Mouse (Mus musculus): ENCODE data around the gene P2ry2. TPM values are rescaled to one million over a fixed set of nuclear protein-coding genes. Genes with fewer than 3 reads are reported as not detected.

Gene P2ry2
- total RNA-seq (2014; rRNA removed): 4.1 and 5.4 TPM in 2 replicates
- 13.4 and 15.4 TPM in 2 replicates for polyA plus RNA-seq (2012; rRNA removed)

DNA sequence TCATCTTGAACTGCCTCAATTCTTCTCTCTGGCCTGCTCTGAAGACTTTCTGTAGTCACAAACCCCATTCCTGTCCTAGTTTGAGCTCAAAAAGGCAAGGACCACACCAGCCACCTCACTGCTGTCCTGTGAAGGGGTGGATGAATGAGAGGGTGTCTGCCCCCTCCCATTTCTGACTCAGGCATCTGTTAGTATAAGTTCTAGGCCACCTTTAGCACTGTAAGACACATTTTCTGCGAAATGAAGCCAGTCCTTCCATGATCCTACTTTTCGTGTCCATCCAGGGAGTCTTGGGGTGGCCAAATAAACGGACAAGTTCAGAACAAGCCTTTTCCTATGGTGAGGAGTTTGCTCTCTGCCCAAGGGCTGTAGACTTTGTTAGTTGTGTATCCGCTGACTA lies at the start of gene P2ry2:
Gene P2ry2, minus strand, starts transcription at position 326 of the 400 bp plus-strand sequence.
- no peaks in the 10 kb centered on the region for H3K27me3 ChIP-seq (ENCODE audit: control insufficient read depth, insufficient read depth, low read length)
- 81% methylated on average over 4 of the region's 4 CpGs for WGBS
- peak within 1 kb of the TSS; percentile 92 for H3K27ac ChIP-seq (replicated peaks; ENCODE audit: insufficient read depth, low read depth, low read length)

DNA sequence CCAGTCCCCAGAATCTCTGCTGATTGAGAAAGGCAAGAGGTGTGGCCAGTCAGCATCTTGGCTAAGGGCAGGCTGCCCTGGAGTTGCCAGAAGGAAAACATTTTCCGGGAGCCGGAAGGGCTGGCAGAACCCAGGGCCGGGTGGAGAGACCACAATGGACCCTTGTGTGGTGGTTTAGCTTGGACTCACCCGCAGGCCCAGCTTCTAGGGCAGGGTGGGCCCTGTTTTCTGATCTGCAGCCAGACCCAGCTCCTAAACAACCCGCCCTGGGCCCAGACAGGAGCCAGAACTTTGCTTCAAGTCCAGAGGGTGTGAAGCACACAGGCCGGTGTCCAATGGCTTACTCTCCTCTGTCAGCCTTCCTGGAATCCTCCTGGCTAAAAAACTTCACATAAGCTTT lies 49.6 kb upstream of the P2ry2 start:
- H3K27ac ChIP-seq (replicated peaks; ENCODE audit: insufficient read depth, low read depth, low read length): peak overlapping the region; percentile 89
- H3K27me3 ChIP-seq (ENCODE audit: control insufficient read depth, insufficient read depth, low read length): no peaks in the 10 kb centered on the region
- no peaks in the 10 kb centered on the region for H3K79me2 ChIP-seq (ENCODE audit: control insufficient read depth, insufficient read depth, low read length)
- H3K9ac ChIP-seq (ENCODE audit: low read depth, low read length): peak overlapping the region; percentile 43; the same call in 1 of the 2 replicates
- H3K4me3 ChIP-seq (ENCODE audit: insufficient read depth, low read depth, low read length): no peak overlapping the region
- peaks cover 41% of the 10 kb centered on the region for H3K4me1 ChIP-seq (ENCODE audit: control insufficient read depth, insufficient read depth, low read length)
- 36% methylated on average over 6 of the region's 6 CpGs for WGBS
- no peak for TF ChIP-seq CTCF (IDR thresholded peaks at IDR 0.05; ENCODE audit: low read depth, low read length)
- TF ChIP-seq POLR2A (IDR thresholded peaks at IDR 0.05; ENCODE audit: extremely low read depth, insufficient read depth, low read length): no peak
- DNase-seq (ENCODE audit: extremely low read depth, low read depth, low spot score): peak; percentile 58
- H3K36me3 ChIP-seq (ENCODE audit: control insufficient read depth, insufficient read depth, low read length): no peaks in the 10 kb centered on the region

More for the DNA sequence above, at the start of gene P2ry2:
- Histone ChIP-seq H3K4me1 (ENCODE audit: control insufficient read depth, insufficient read depth, low read length) (peaks cover 12% of the 10 kb centered on the region), H3K36me3 (ENCODE audit: control insufficient read depth, insufficient read depth, low read length) (no peaks in the 10 kb centered on the region), H3K9ac (ENCODE audit: low read depth, low read length) (peak within 1 kb of the TSS; percentile 93), H3K4me3 (ENCODE audit: insufficient read depth, low read depth, low read length) (peak within 1 kb of the TSS; percentile 76), H3K79me2 (ENCODE audit: control insufficient read depth, insufficient read depth, low read length) (peaks cover 8% of the 10 kb centered on the region; the same call in 1 of the 2 replicates)
- TF ChIP-seq CTCF (IDR thresholded peaks at IDR 0.05; ENCODE audit: low read depth, low read length): no peak
- no peak for TF ChIP-seq POLR2A (IDR thresholded peaks at IDR 0.05; ENCODE audit: extremely low read depth, insufficient read depth, low read length)
- DNase-seq (ENCODE audit: extremely low read depth, low read depth, low spot score): no peak

DNA sequence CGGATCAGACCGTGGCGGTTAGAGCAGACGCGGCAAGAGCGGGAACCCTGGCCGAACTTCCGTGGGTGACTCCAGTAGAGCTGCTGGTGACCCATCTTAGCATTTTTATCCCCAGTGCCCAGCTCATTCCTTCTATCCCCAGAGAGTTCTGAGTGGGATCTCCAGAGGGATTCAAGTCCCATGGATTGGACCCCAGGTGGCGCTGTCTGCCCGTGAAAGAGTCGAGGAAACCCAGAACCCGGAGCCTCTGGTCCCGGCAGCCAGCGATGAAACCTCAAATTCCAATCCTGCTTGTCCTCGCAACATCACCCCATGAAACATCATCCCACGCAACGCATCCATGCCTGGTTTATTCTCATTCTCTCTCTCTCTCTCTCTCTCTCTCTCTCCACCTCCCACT lies 48.7 kb upstream of the P2ry2 start:
- no peaks in the 10 kb centered on the region for H3K27me3 ChIP-seq (ENCODE audit: control insufficient read depth, insufficient read depth, low read length)
- no peaks in the 10 kb centered on the region for H3K79me2 ChIP-seq (ENCODE audit: control insufficient read depth, insufficient read depth, low read length)
- H3K36me3 ChIP-seq (ENCODE audit: control insufficient read depth, insufficient read depth, low read length): no peaks in the 10 kb centered on the region
- peak; percentile 66 for DNase-seq (ENCODE audit: extremely low read depth, low read depth, low spot score)
- TF ChIP-seq POLR2A (IDR thresholded peaks at IDR 0.05; ENCODE audit: extremely low read depth, insufficient read depth, low read length) (no peak), CTCF (IDR thresholded peaks at IDR 0.05; ENCODE audit: low read depth, low read length) (peak; percentile 87)
- H3K27ac ChIP-seq (replicated peaks; ENCODE audit: insufficient read depth, low read depth, low read length): no peak overlapping the region
- 0 out of 2 replicates have a peak overlapping the region, but pooled peaks have one; percentile 16 for H3K9ac ChIP-seq (ENCODE audit: low read depth, low read length)
- no peak overlapping the region for H3K4me3 ChIP-seq (ENCODE audit: insufficient read depth, low read depth, low read length)
- peaks cover 34% of the 10 kb centered on the region for H3K4me1 ChIP-seq (ENCODE audit: control insufficient read depth, insufficient read depth, low read length)
- WGBS: 5% methylated on average over 17 of the region's 17 CpGs

DNA sequence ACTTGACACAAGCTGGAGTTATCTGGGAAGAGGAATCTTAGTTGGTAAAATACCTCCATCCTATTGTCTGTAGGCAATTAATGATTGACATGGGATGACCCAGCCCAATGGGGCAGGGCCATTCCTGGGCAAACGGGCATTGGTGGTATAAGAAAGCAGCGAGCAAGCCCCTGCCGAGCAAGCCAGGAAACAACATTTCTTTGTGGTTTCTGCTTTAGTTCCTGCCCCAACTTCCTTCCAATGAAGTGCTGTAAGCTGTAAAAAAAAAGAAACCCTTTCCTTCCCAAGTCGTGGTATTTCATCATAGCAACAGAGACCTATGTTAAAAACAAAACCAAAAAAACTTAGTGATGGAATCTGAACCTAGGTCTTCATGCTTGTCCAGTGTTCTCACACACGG lies 47.8 kb upstream of the P2ry2 start:
- Histone ChIP-seq H3K4me3 (ENCODE audit: insufficient read depth, low read depth, low read length) (no peak overlapping the region), H3K36me3 (ENCODE audit: control insufficient read depth, insufficient read depth, low read length) (no peaks in the 10 kb centered on the region), H3K4me1 (ENCODE audit: control insufficient read depth, insufficient read depth, low read length) (peaks cover 26% of the 10 kb centered on the region), H3K27ac (replicated peaks; ENCODE audit: insufficient read depth, low read depth, low read length) (no peak overlapping the region), H3K27me3 (ENCODE audit: control insufficient read depth, insufficient read depth, low read length) (no peaks in the 10 kb centered on the region), H3K9ac (ENCODE audit: low read depth, low read length) (no peak overlapping the region), H3K79me2 (ENCODE audit: control insufficient read depth, insufficient read depth, low read length) (no peaks in the 10 kb centered on the region)
- TF ChIP-seq CTCF (IDR thresholded peaks at IDR 0.05; ENCODE audit: low read depth, low read length) (no peak), POLR2A (IDR thresholded peaks at IDR 0.05; ENCODE audit: extremely low read depth, insufficient read depth, low read length) (no peak)
- DNase-seq (ENCODE audit: extremely low read depth, low read depth, low spot score): peak; percentile 8
- 61% methylated on average over 5 of the region's 5 CpGs for WGBS

DNA sequence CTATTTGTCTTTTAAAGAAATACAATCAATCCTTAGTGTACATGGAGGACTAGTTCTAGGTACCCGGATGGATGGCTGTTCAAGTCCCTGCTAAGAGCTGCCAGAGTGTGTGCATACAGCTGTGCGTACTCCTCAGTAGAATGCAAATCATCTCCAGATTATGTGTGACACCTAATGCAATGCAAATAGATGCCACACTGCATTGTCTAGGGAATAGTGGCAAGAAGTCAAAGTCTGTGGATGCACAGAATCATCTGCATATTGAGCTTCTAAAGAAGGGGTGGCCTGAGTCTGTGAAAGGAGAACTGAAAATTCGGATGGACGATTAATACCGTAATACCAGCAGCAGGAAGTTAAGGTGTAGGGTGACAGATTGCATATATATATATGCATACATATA lies 46.5 kb upstream of the P2ry2 start:
- DNase-seq (ENCODE audit: extremely low read depth, low read depth, low spot score): no peak
- Histone ChIP-seq H3K4me3 (ENCODE audit: insufficient read depth, low read depth, low read length) (no peak overlapping the region), H3K36me3 (ENCODE audit: control insufficient read depth, insufficient read depth, low read length) (no peaks in the 10 kb centered on the region), H3K27me3 (ENCODE audit: control insufficient read depth, insufficient read depth, low read length) (no peaks in the 10 kb centered on the region), H3K79me2 (ENCODE audit: control insufficient read depth, insufficient read depth, low read length) (no peaks in the 10 kb centered on the region), H3K4me1 (ENCODE audit: control insufficient read depth, insufficient read depth, low read length) (peaks cover 21% of the 10 kb centered on the region), H3K9ac (ENCODE audit: low read depth, low read length) (no peak overlapping the region), H3K27ac (replicated peaks; ENCODE audit: insufficient read depth, low read depth, low read length) (no peak overlapping the region)
- TF ChIP-seq POLR2A (IDR thresholded peaks at IDR 0.05; ENCODE audit: extremely low read depth, insufficient read depth, low read length) (no peak), CTCF (IDR thresholded peaks at IDR 0.05; ENCODE audit: low read depth, low read length) (no peak)
- WGBS: 90% methylated on average over 5 of the region's 5 CpGs

DNA sequence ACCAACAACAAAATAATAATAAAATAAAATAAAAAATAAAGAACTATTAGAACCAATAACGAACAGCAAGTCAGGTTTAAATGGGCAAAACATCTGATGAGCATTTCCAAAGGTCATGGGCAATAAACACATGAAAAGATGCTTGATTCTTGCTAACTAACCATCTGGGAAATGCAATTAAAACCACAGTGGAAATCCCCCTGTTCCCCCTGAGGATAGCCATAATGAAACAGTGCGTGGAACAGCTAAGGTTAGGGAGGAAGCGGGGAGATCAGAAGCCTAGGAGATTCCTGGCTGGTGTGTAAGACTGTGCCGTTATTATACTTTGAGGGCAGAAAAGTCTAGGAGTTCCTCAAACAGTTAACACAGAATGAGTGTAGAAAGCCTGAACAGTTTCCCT lies 44.6 kb upstream of the P2ry2 start:
- DNase-seq (ENCODE audit: extremely low read depth, low read depth, low spot score): no peak

More for the DNA sequence above, 44.6 kb upstream of the P2ry2 start:
- TF ChIP-seq CTCF (IDR thresholded peaks at IDR 0.05; ENCODE audit: low read depth, low read length) (no peak), POLR2A (IDR thresholded peaks at IDR 0.05; ENCODE audit: extremely low read depth, insufficient read depth, low read length) (no peak)
- 85% methylated on average over 4 of the region's 4 CpGs for WGBS
- Histone ChIP-seq H3K27me3 (ENCODE audit: control insufficient read depth, insufficient read depth, low read length) (no peaks in the 10 kb centered on the region), H3K79me2 (ENCODE audit: control insufficient read depth, insufficient read depth, low read length) (no peaks in the 10 kb centered on the region), H3K27ac (replicated peaks; ENCODE audit: insufficient read depth, low read depth, low read length) (no peak overlapping the region), H3K9ac (ENCODE audit: low read depth, low read length) (no peak overlapping the region), H3K4me3 (ENCODE audit: insufficient read depth, low read depth, low read length) (no peak overlapping the region), H3K4me1 (ENCODE audit: control insufficient read depth, insufficient read depth, low read length) (peaks cover 6% of the 10 kb centered on the region), H3K36me3 (ENCODE audit: control insufficient read depth, insufficient read depth, low read length) (no peaks in the 10 kb centered on the region)

All from liver, adult 2 months (tissue).